Mouse (Mus musculus) limb, embryonic 13.5 days (tissue): ENCODE results near the gene Pcca. TPM values are rescaled to one million over a fixed set of nuclear protein-coding genes. Genes with fewer than 3 reads are reported as not detected.

Experiments
- ATAC-seq: fragments of 200-750 bp; cut with Nextera tagmentation; 2 replicates; pipeline ENCODE4 v1.8.0; 2017; ENCODE audit warnings: low read depth, moderate number of reproducible peaks, moderate TSS enrichment; ENCODE audit not compliant: low FRiP score
- H3K27ac ChIP-seq: fragments of 300-500 bp; sonication (generic); 2 replicates; pipeline ENCODE4 v1.5.1; 2015; ENCODE audit warnings: inconsistent platforms, mild to moderate bottlenecking, moderate library complexity
- H3K27me3 ChIP-seq: fragments of 300-500 bp; sonication (generic); 2 replicates; pipeline ENCODE4 v1.6.1; 2015; ENCODE audit warnings: mild to moderate bottlenecking, inconsistent platforms
- H3K36me3 ChIP-seq: fragments of 300-500 bp; sonication (generic); 2 replicates; pipeline ENCODE4 v1.6.1; 2015; ENCODE audit warnings: inconsistent platforms, mild to moderate bottlenecking, moderate library complexity
- H3K4me1 ChIP-seq: fragments of 300-500 bp; sonication (generic); 2 replicates; pipeline ENCODE4 v1.6.1; 2015; ENCODE audit warnings: inconsistent platforms
- H3K4me2 ChIP-seq: fragments of 300-500 bp; sonication (generic); replicated peaks from 2 replicates; pipeline ENCODE4 v1.6.1; 2015; ENCODE audit warnings: inconsistent platforms, mild to moderate bottlenecking, moderate library complexity
- H3K4me3 ChIP-seq: fragments of 300-500 bp; sonication (generic); 2 replicates; pipeline ENCODE4 v1.5.1; 2015; ENCODE audit warnings: moderate library complexity, mild to moderate bottlenecking, inconsistent platforms
- H3K9ac ChIP-seq: fragments of 300-500 bp; sonication (generic); 2 replicates; pipeline ENCODE4 v1.6.1; 2015; ENCODE audit warnings: mild to moderate bottlenecking, inconsistent platforms
- H3K9me3 ChIP-seq: fragments of 300-500 bp; sonication (generic); 2 replicates; pipeline ENCODE4 v1.6.1; 2016; ENCODE audit warnings: inconsistent platforms
- WGBS: fragments of 180-500 bp; shearing (Covaris S2); methylation state at CpG from one replicate; pipeline ENCODE4 v1.1.7; 2015; 5-methylcytosine and 5-hydroxymethylcytosine counted together
- polyA plus RNA-seq: library from polyadenylated mRNA; unstranded; fragments of >200 nt; fragmentation: Nextera tagmentation; extraction: Ambion mirVana; gene quantifications from 2 replicates; pipeline ENCODE4 v1.2.1, GENCODE M21; 2015

The Pcca gene
- polyA plus RNA-seq, 1 experiment from 2014 or later = 26.9 TPM

DNA sequence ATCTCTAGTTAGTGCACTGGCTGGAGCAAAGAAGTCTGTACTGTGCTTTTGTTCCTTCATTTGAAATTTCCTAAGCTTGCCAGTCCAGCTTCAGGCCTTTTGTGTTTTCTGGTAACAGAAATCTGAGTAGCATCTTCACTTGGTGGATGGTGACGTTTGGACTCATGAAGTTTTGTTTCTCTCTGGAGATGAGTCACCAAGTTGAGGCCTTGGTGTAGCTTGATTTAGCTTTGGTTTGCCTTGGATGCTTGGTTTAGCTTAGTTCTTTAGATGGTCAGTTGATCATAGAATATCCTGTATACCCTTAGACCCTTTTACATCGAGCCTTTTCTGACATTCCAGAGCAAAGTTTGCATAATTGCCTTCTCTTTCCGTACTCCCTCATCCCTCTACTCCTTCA lies 141.5 kb downstream of the Pcca start:
- Histone ChIP-seq H3K4me3 (no peak overlapping the region), H3K4me2 (no peak overlapping the region), H3K36me3 (no peaks in the 10 kb centered on the region), H3K27me3 (no peaks in the 10 kb centered on the region), H3K9ac (no peak overlapping the region), H3K9me3 (no peaks in the 10 kb centered on the region), H3K4me1 (no peaks in the 10 kb centered on the region), H3K27ac (no peak overlapping the region)
- 90% methylated on average over 3 of the region's 3 CpGs for WGBS
- ATAC-seq = no peak

DNA sequence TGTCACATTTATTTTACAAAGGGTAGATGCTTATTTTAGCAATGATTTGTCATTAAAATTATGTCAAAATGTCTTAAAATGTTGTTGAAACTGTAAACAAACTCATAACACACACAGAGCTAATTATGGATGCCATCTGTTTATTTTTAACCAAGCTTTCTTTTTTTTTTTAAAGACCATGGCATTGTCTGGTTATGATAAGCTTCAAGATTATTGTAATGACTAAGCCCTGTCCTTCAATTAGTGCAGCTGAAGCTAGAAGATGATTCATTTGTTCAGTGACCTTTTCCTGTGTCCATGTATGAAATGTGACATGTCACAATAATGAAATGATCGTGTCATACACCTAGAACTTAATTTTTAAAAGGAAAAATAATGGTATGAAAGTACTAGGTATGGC lies 149.5 kb downstream of the Pcca start:
- 86% methylated on average over 1 of the region's 1 CpGs for WGBS
- no peak for ATAC-seq

DNA sequence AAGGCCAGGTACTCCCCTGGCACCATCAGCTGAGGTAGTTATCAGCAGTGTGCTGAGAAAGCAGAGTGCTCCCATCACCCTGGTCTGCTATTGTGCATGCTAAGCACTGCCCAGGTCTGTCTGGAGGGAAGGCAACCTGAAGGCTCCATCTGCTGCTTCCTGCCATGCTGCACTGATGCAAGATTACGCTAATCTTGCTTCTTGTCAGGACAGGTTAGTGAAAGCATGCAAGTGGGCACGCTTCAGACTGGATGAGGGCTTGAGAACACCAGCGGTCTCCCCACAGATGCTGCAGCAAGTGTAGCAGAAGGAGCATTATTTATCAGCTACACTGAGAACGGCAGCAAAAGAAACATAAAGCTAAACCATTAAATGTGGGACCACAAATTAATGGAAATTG lies 150.1 kb downstream of the Pcca start:
- Histone ChIP-seq H3K9me3 (no peaks in the 10 kb centered on the region), H3K4me1 (peaks cover 12% of the 10 kb centered on the region), H3K27me3 (no peaks in the 10 kb centered on the region), H3K4me2 (no peak overlapping the region), H3K36me3 (no peaks in the 10 kb centered on the region), H3K27ac (no peak overlapping the region), H3K4me3 (no peak overlapping the region), H3K9ac (no peak overlapping the region)
- 72% methylated on average over 4 of the region's 4 CpGs for WGBS
- no peak for ATAC-seq

More for the DNA sequence above, 149.5 kb downstream of the Pcca start:
- H3K4me2 ChIP-seq = no peak overlapping the region
- no peak overlapping the region for H3K4me3 ChIP-seq
- no peaks in the 10 kb centered on the region for H3K27me3 ChIP-seq
- no peak overlapping the region for H3K27ac ChIP-seq
- peaks cover 6% of the 10 kb centered on the region for H3K4me1 ChIP-seq
- no peaks in the 10 kb centered on the region for H3K9me3 ChIP-seq
- H3K36me3 ChIP-seq = no peaks in the 10 kb centered on the region
- H3K9ac ChIP-seq = no peak overlapping the region

DNA sequence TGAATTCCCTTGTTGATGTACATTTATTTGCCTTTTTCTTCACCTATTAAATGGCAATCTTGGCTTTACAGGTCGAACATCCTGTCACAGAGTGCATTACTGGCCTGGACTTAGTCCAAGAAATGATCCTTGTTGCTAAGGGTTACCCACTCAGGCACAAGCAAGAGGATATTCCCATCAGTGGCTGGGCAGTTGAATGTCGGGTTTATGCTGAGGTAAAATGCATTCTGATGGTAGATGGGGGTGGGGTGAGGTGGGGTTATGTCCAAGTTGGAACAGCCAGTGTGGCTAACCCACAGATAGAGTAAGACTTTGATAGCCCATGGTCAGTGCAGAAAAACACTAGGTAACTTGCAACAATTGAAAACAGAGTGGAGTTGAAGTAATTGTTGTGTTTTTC lies 150.7 kb downstream of the Pcca start:
- no peak overlapping the region for H3K4me2 ChIP-seq
- 21% methylated on average over 2 of the region's 2 CpGs for WGBS
- no peaks in the 10 kb centered on the region for H3K36me3 ChIP-seq
- no peaks in the 10 kb centered on the region for H3K9me3 ChIP-seq
- peaks cover 17% of the 10 kb centered on the region for H3K4me1 ChIP-seq
- H3K27ac ChIP-seq = no peak overlapping the region
- no peaks in the 10 kb centered on the region for H3K27me3 ChIP-seq
- no peak for ATAC-seq
- H3K9ac ChIP-seq = no peak overlapping the region
- no peak overlapping the region for H3K4me3 ChIP-seq

DNA sequence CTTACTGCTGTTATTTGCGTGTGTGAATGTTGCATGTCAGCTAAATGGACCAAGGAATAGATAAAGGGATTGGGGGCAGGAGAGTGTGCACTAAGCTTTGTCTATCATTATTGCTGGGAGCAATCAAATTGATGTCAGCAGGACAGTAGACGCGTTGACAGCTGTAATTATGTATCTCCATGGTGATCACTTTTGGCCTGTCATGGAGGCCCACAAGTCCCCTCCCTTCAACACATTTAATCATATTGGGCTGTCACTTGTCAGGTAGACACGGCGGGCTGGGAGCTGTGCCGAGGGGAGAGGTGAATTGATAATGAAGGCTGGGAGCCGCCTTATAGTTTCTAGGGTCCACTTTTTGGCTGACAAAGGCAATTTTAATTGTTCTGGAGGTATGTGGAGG lies 153.3 kb downstream of the Pcca start:
- Histone ChIP-seq H3K36me3 (no peaks in the 10 kb centered on the region; the same call in 1 of the 2 replicates), H3K4me2 (no peak overlapping the region), H3K27ac (no peak overlapping the region), H3K9ac (no peak overlapping the region), H3K9me3 (no peaks in the 10 kb centered on the region), H3K4me1 (peaks cover 17% of the 10 kb centered on the region), H3K27me3 (no peaks in the 10 kb centered on the region), H3K4me3 (no peak overlapping the region)
- no peak for ATAC-seq
- WGBS = 70% methylated on average over 7 of the region's 7 CpGs

DNA sequence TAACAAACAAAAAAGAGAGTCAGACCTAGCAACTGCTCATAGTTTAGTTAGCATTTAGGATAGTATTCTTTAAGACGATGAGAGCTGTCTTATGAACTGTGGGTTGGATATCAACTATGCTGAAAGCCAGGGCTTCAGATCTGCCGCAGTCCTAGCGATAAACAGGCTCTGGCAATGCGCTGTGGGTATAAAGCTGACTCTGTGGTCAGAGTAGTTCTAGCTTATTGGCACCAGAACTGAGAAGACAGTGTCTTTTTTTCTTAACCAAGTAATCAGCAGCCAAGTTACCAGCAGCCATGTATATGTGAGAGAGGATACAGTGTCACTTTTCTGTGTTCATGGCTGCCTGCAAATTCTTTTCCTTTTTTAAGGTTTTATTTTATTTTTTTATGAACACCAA lies 154.3 kb downstream of the Pcca start:
- no peak for ATAC-seq
- Histone ChIP-seq H3K9me3 (no peaks in the 10 kb centered on the region), H3K4me2 (no peak overlapping the region), H3K27ac (no peak overlapping the region), H3K27me3 (no peaks in the 10 kb centered on the region), H3K4me1 (peaks cover 17% of the 10 kb centered on the region), H3K9ac (no peak overlapping the region), H3K36me3 (no peaks in the 10 kb centered on the region; the same call in 1 of the 2 replicates), H3K4me3 (no peak overlapping the region)
- WGBS = 85% methylated on average over 4 of the region's 4 CpGs

DNA sequence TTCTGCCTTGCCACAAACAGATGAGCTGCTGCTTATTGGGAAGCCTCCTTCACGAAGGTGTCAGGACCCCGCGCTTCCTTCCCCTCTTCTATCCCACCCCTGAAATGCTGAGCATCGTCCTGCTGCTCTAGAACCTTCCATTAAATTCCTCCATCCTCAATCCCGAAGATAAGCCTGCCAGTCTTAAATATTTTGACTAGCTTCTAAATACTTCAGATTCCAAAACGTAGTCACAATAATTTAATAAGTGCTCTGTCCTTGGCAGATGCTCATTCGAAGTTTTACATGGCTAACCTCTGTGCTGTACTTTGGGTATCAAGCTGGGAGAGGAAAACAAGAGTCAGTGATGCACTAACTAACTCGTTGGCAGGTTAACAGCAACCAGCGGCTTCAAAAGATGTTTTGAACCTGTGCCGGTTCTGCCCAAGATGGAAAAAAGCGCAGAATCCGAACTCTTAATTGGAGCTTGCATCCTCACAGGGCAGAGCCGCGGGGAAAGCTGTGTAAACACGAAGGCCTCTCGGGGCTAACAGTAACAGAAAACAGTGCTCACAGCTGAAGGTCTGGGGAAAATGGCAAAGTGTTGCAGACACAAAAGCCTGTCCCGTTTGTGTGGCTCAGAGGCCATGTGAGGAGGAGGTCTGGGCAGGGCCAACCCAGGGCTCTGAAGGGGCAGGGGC lies 155.2 kb downstream of the Pcca start:
- no peak overlapping the region for H3K27ac ChIP-seq
- H3K36me3 ChIP-seq = no peaks in the 10 kb centered on the region; the same call in 1 of the 2 replicates
- 46% methylated on average over 17 of the region's 17 CpGs for WGBS

DNA sequence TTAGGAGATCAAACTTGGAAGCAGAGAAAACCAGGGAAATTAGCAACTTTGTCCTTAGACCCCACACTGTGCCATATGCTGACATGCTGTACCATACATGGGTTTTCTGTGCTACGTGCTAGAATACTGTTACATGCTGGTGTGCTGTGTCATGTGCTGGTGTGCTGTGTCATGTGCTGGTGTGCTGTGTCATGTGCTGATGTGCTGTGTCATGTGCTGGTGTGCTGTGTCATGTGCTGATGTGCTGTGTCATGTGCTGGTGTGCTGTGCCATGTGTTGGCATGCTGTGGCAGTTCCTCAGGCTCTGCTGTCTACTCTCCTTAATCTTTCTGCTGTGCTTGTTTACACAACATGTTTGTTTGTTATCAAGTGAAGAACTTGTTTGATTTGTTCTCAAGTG lies 157.4 kb downstream of the Pcca start:
- no peak for ATAC-seq
- no peaks in the 10 kb centered on the region; the same call in 1 of the 2 replicates for H3K36me3 ChIP-seq
- no peak overlapping the region for H3K4me2 ChIP-seq
- no peak overlapping the region for H3K4me3 ChIP-seq
- WGBS = 87% methylated on average over 1 of the region's 1 CpGs
- H3K4me1 ChIP-seq = peaks cover 11% of the 10 kb centered on the region
- no peak overlapping the region for H3K27ac ChIP-seq
- no peak overlapping the region for H3K9ac ChIP-seq
- H3K27me3 ChIP-seq = no peaks in the 10 kb centered on the region
- H3K9me3 ChIP-seq = no peaks in the 10 kb centered on the region

More for the DNA sequence above, 155.2 kb downstream of the Pcca start:
- no peak overlapping the region for H3K4me2 ChIP-seq
- no peak overlapping the region for H3K9ac ChIP-seq
- no peaks in the 10 kb centered on the region for H3K9me3 ChIP-seq
- H3K4me1 ChIP-seq = peaks cover 17% of the 10 kb centered on the region
- no peak; the same call in 1 of the 2 replicates for ATAC-seq
- H3K27me3 ChIP-seq = no peaks in the 10 kb centered on the region
- H3K4me3 ChIP-seq = no peak overlapping the region

DNA sequence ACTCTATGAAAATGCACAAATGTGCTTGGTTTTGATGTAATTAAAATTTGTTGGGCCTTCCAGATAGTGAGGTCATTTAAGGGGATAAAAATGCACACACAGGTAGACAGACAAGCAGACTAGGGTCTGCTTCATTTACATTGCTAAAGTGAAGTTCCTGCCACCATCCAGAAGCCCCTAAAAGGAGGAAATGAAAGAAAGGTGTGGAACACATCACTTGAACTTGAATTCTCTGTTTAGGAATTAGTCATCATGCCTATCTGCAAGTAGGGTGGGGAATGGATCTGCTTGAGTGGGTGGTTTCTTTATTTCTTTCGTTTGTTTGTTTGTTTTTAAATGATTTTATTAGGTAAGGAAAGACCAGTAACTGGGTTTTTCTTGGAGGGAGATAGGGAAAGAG lies 166.2 kb downstream of the Pcca start:
- Histone ChIP-seq H3K36me3 (peaks cover 5% of the 10 kb centered on the region; the same call in 1 of the 2 replicates), H3K4me2 (no peak overlapping the region), H3K27ac (no peak overlapping the region), H3K9ac (no peak overlapping the region), H3K4me3 (no peak overlapping the region), H3K4me1 (no peaks in the 10 kb centered on the region), H3K9me3 (no peaks in the 10 kb centered on the region), H3K27me3 (no peaks in the 10 kb centered on the region)
- no peak for ATAC-seq
- WGBS = 62% methylated on average over 1 of the region's 1 CpGs

DNA sequence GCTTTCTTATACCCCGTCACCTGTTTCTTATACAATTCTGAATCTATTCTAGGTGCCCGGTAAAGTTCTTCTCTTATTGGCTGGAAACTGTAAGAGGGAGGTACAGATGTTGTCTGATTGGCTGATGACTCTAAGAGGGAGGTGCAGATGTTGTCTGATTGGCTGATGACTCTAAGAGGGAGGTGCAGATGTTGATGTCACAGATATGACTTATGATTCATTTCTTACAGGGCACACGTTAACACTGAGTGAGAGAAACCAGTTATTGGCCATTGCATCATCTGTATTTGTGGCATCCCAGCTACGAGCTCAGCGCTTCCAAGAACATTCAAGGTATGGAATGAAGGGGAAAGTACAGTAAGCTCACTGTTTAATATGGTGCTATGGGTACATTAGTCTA lies 179.7 kb downstream of the Pcca start:
- no peak for ATAC-seq
- Histone ChIP-seq H3K9me3 (no peaks in the 10 kb centered on the region), H3K27me3 (no peaks in the 10 kb centered on the region), H3K36me3 (no peaks in the 10 kb centered on the region), H3K4me3 (no peak overlapping the region), H3K4me1 (no peaks in the 10 kb centered on the region), H3K4me2 (no peak overlapping the region), H3K27ac (no peak overlapping the region), H3K9ac (no peak overlapping the region)
- 91% methylated on average over 5 of the region's 5 CpGs for WGBS

DNA sequence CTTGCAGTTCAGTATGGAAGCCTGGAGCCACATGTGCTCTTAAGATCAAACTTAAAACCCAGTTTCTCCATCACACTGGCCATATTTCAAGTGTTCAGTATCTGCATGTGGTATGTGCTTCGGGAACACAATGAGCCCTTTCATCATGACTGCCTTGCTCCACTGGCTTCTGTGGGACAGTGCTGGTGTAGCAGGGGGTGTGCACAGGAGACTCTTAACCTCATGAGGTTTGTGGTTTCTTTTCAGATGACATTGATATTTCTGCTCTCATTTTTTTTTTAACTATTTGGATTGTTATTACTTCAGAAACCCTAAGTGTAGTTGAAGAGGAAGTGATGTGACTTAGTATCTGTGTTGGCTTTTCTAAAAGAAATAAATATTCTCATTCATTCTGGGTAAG lies 180.8 kb downstream of the Pcca start:
- H3K27ac ChIP-seq = no peak overlapping the region
- no peaks in the 10 kb centered on the region for H3K9me3 ChIP-seq
- H3K4me1 ChIP-seq = 0 out of 2 replicates have a peak, but pooled peaks cover 2% of the 10 kb centered on the region
- H3K9ac ChIP-seq = no peak overlapping the region
- no peaks in the 10 kb centered on the region for H3K36me3 ChIP-seq
- no peak overlapping the region for H3K4me3 ChIP-seq
- WGBS = 54% methylated on average over 1 of the region's 1 CpGs
- H3K27me3 ChIP-seq = no peaks in the 10 kb centered on the region
- no peak for ATAC-seq
- no peak overlapping the region for H3K4me2 ChIP-seq

DNA sequence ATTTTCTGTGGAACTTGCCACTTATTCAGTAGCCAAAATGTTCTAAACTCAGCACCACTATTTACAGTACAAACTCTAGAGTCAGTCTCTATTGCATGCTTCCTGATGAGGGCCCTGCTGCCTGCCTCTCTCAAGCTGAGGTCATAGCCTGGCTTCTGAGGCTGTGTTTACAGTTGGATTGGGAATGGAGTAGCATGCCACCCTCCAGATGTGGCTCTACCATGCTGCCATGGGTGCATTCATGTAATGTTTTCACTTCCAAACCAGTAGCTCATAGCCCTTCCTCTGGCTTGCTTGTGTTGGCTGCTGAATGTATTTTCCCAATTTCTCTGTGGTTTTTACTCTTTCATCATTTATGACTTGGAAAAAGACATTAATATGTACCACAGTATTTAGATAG lies 181.9 kb downstream of the Pcca start:
- Histone ChIP-seq H3K27ac (no peak overlapping the region), H3K9ac (no peak overlapping the region), H3K4me2 (no peak overlapping the region), H3K27me3 (no peaks in the 10 kb centered on the region), H3K9me3 (no peaks in the 10 kb centered on the region), H3K4me3 (no peak overlapping the region), H3K4me1 (0 out of 2 replicates have a peak, but pooled peaks cover 5% of the 10 kb centered on the region), H3K36me3 (no peaks in the 10 kb centered on the region)
- ATAC-seq = peak; percentile 75

DNA sequence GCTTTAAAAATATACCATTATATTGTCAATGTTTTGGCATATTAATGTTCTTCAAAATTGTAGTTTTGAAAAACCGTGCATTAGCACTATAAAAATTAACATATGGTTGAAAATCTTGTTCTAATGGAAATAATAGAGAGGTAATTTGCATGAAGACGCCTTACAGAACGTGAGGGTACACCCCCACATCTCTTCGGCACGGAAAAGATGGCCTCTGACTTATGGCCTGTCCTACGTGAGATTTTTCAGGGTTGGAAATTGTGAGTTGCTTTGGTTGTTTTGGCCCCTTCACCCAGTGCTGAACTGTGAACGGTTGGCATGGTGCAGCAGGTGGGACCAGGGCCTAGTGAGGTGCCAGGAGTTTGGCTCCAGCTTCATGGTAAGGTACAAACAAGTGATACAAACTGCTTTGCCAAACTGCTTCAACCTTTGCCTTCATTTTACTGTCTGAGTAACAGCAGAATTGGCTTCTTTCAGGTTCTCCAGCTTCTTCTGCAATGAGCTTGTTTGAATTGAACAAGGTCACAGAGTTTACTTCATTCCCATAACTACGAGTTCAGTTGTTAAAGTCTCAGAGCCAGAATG lies 185.5 kb downstream of the Pcca start:
- H3K9ac ChIP-seq = no peak overlapping the region
- H3K4me2 ChIP-seq = no peak overlapping the region
- no peaks in the 10 kb centered on the region for H3K27me3 ChIP-seq
- H3K36me3 ChIP-seq = no peaks in the 10 kb centered on the region
- no peak for ATAC-seq
- H3K9me3 ChIP-seq = no peaks in the 10 kb centered on the region
- 0 out of 2 replicates have a peak, but pooled peaks cover 5% of the 10 kb centered on the region for H3K4me1 ChIP-seq
- WGBS = 86% methylated on average over 8 of the region's 8 CpGs
- no peak overlapping the region for H3K4me3 ChIP-seq
- H3K27ac ChIP-seq = no peak overlapping the region
